Mouse (Mus musculus) myocyte (in vitro differentiated cells): ENCODE measurements at regions not wholly inside any gene's neighbourhood (a gene's known extent, or its start where the extent isn't known, plus 50 kb on each side); places are given as distances from the start of the nearest gene placed in this dataset.

Experiments used
- H3K27me3 ChIP-seq: one replicate; pipeline ENCODE4 v1.6.1; 2011; ENCODE audit not compliant: control insufficient read depth, insufficient read depth, insufficient read length
- H3K36me3 ChIP-seq: one replicate; pipeline ENCODE4 v1.6.1; 2011; ENCODE audit not compliant: control insufficient read depth, insufficient read depth
- H3K4me2 ChIP-seq: one replicate; pipeline ENCODE4 v1.6.1; 2011; ENCODE audit warnings: low read depth, control low read depth
- H3K4me3 ChIP-seq: one replicate; pipeline ENCODE4 v1.5.1; 2011; ENCODE audit warnings: mild to moderate bottlenecking, control low read depth, moderate library complexity
- H3K79me2 ChIP-seq: one replicate; pipeline ENCODE4 v1.6.1; 2011; ENCODE audit not compliant: control insufficient read depth, insufficient read depth
- H3ac ChIP-seq: one replicate; pipeline ENCODE4 v1.6.1; 2011; ENCODE audit not compliant: control insufficient read depth, insufficient read length
- CEBPB ChIP-seq: IDR thresholded peaks from 2 replicates; pipeline ENCODE4 v1.6.1; 2011; ENCODE audit warnings: mild to moderate bottlenecking, moderate library complexity; ENCODE audit not compliant: poor library complexity, insufficient read depth, severe bottlenecking
- E2F4 ChIP-seq: IDR thresholded peaks from one replicate; pipeline ENCODE4 v1.6.1; 2011; ENCODE audit warnings: mild to moderate bottlenecking, control low read depth, moderate library complexity; ENCODE audit not compliant: insufficient read depth
- MAX ChIP-seq: IDR thresholded peaks from one replicate; pipeline ENCODE4 v1.6.1; 2011; ENCODE audit warnings: low read depth, mild to moderate bottlenecking, control low read depth
- MYOD1 ChIP-seq, 3 experiments: IDR thresholded peaks; one replicate each; pipeline ENCODE4 v1.6.1; 2011; ENCODE audit warnings: control low read depth in 2 of 3, low read depth in 2 of 3, mild to moderate bottlenecking in 2 of 3, moderate library complexity in 1 of 3; ENCODE audit not compliant: insufficient read length in 2 of 3, control insufficient read depth in 1 of 3
- MYOG ChIP-seq, 3 experiments: IDR thresholded peaks; one replicate each; pipeline ENCODE4 v1.6.1; 2011; ENCODE audit warnings: control low read depth in 2 of 3, low read depth in 2 of 3, mild to moderate bottlenecking in 2 of 3; ENCODE audit not compliant: insufficient read length in 2 of 3, control insufficient read depth in 1 of 3, insufficient read depth in 1 of 3
- POLR2A ChIP-seq: IDR thresholded peaks from one replicate; pipeline ENCODE4 v1.6.1; 2011; ENCODE audit warnings: low read depth, mild to moderate bottlenecking, control low read depth, moderate library complexity; ENCODE audit not compliant: insufficient read length
- POLR2AphosphoS2 ChIP-seq: IDR thresholded peaks from one replicate; pipeline ENCODE4 v1.6.1; 2011; ENCODE audit warnings: low read depth, control low read depth; ENCODE audit not compliant: insufficient read length
- REST ChIP-seq: IDR thresholded peaks from one replicate; pipeline ENCODE4 v1.6.1; 2011; ENCODE audit warnings: mild to moderate bottlenecking, control low read depth, moderate library complexity; ENCODE audit not compliant: insufficient read depth, insufficient read length
- SRF ChIP-seq: IDR thresholded peaks from one replicate; pipeline ENCODE4 v1.6.1; 2011; ENCODE audit warnings: low read depth; ENCODE audit not compliant: control insufficient read depth, insufficient read length
- TCF12 ChIP-seq: IDR thresholded peaks from one replicate; pipeline ENCODE4 v1.6.1; 2011; ENCODE audit warnings: mild to moderate bottlenecking, control low read depth; ENCODE audit not compliant: poor library complexity, insufficient read depth, severe bottlenecking
- TCF3 ChIP-seq: IDR thresholded peaks from one replicate; pipeline ENCODE4 v1.6.1; 2011; ENCODE audit warnings: low read depth, control low read depth; ENCODE audit not compliant: insufficient read length
- USF1 ChIP-seq: IDR thresholded peaks from one replicate; pipeline ENCODE4 v1.6.1; 2011; ENCODE audit warnings: low read depth, mild to moderate bottlenecking, control low read depth, moderate library complexity

DNA sequence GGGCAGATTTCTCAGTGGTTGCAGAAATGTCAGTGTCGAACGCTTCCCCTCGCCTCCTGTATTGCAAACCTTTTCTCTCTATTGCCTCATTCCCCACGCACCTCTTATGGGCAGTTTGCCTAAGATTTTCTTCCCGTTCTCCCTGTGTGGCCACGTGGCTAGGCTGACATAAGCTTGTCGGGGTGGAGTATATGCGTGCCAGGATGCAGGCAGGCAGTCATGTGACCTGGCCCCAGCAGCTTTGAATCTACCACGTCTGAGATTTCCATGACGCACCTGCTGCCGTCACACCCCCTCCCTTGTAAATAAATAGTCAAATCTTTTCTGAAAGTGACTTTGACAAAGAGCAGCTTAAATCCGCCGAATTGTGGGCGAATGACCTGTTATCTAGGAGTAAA lies 147.1 kb upstream of the Jade1 start:
- no peaks in the 10 kb centered on the region for H3K36me3 ChIP-seq

DNA sequence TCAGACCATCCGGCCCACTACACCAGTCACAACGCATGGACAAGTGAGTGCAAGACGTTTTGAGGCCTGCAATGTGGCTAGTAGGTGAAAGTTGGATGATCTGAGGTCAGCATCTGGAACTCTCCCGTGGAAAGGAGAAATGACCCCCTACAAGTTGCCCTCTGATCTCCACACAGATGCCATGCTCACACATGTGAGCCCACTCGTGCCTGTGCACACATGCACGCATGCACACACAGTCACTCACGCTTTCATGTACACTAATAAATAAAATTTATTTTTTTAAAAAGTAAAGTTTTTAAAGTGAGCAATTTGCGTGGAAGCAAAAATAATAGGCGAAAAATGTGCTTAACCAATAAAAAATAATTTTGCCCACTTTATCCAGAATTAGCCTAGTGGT lies 147.5 kb upstream of the Jade1 start:
- no peaks in the 10 kb centered on the region for H3K79me2 ChIP-seq
- TF ChIP-seq MYOG (IDR thresholded peaks at IDR 0.05; ENCODE audit: control insufficient read depth in 1 of 3, insufficient read depth in 1 of 3, insufficient read length in 2 of 3, low read depth in 2 of 3), result no peak
- no peaks in the 10 kb centered on the region for H3K27me3 ChIP-seq
- no peaks in the 10 kb centered on the region for H3K36me3 ChIP-seq
- no peak overlapping the region for H3K4me2 ChIP-seq
- H3K4me3 ChIP-seq, result no peak overlapping the region
- no peak overlapping the region for H3ac ChIP-seq

More for the DNA sequence above, 147.1 kb upstream of the Jade1 start:
- Histone ChIP-seq H3K79me2 (no peaks in the 10 kb centered on the region), H3ac (no peak overlapping the region), H3K4me2 (peak overlapping the region; percentile 53), H3K27me3 (no peaks in the 10 kb centered on the region), H3K4me3 (no peak overlapping the region)
- TF ChIP-seq E2F4, result no peak
- TF ChIP-seq USF1, result peak; percentile 56
- TF ChIP-seq CEBPB, result peak; percentile 90; the same call in 1 of the 2 replicates

DNA sequence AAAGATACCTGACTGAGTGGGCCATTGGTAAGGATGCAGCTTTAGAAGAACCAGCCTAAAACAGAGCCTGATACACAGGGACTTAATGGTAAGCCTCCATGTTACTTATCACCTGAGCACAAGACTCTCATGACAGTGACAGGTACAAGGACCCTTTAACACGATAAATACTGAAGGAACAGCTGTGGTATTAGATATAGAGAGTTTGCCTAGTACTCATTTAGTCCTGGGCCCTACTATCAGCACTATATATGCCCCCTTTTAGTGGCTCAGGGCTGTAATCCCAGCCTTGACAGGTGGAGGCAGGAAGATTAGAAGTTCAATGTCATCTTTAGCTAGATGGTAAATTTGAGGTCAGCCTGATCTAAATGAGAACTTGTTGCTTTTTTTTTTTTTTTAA lies 148.0 kb upstream of the Jade1 start:
- H3K36me3 ChIP-seq, result no peaks in the 10 kb centered on the region
- no peak overlapping the region for H3ac ChIP-seq
- H3K4me3 ChIP-seq, result no peak overlapping the region
- TF ChIP-seq USF1 (no peak), MYOD1 (IDR thresholded peaks at IDR 0.05; ENCODE audit: control insufficient read depth in 1 of 3, insufficient read length in 2 of 3, low read depth in 2 of 3) (no peak)
- no peaks in the 10 kb centered on the region for H3K27me3 ChIP-seq
- H3K79me2 ChIP-seq, result no peaks in the 10 kb centered on the region
- H3K4me2 ChIP-seq, result no peak overlapping the region

DNA sequence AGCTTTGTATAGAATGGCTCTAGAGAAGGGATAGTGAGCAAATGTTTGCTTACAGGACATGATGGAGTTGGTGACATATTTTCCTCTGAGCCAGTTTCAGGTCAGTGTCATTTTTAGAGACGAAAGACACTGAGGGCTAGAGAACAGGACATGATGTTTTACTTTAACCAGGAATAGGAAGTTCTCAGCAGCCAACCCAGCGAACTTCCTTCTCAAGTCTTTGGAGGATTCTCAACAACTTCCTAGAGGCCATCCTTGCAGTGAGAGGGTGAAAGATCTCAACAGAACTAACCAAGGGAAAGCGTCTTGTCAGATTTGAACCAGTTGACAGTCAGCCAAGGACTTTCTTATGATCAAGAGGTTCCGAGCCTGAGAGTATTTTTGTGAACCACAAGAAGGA lies 153.7 kb upstream of the Jade1 start:
- H3K4me2 ChIP-seq, result no peak overlapping the region
- no peaks in the 10 kb centered on the region for H3K79me2 ChIP-seq
- no peaks in the 10 kb centered on the region for H3K36me3 ChIP-seq
- no peaks in the 10 kb centered on the region for H3K27me3 ChIP-seq
- H3ac ChIP-seq, result no peak overlapping the region
- no peak overlapping the region for H3K4me3 ChIP-seq
- TF ChIP-seq MAX (no peak), TCF3 (no peak), SRF (no peak), E2F4 (no peak), POLR2AphosphoS2 (no peak), REST (no peak), POLR2A (no peak), USF1 (no peak), TCF12 (no peak), MYOG (IDR thresholded peaks at IDR 0.05; ENCODE audit: control insufficient read depth in 1 of 3, insufficient read depth in 1 of 3, insufficient read length in 2 of 3, low read depth in 2 of 3) (no peak), CEBPB (no peak), MYOD1 (IDR thresholded peaks at IDR 0.05; ENCODE audit: control insufficient read depth in 1 of 3, insufficient read length in 2 of 3, low read depth in 2 of 3) (no peak)

DNA sequence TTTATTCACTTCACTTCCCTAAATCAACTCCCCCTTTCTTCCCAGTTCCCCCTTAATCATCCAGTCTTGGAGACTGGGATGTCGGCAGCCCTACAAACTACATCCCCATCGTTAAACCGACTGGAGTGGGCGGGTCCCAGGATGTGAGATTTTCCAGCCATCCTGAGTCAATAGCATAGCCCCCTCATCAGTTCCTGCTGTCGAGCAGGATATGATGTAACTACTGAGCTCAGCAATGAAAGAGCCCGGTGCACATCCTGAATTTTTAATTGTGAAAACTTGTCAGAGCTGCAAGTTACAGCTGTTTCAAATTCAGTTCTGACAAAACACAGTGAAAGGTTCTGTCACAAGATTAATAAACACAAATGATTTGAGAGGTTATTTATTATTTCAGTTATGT lies 165.7 kb upstream of the Jade1 start:
- no peak for TF ChIP-seq SRF
- peak; percentile 83 for TF ChIP-seq CEBPB
- H3K36me3 ChIP-seq, result no peaks in the 10 kb centered on the region

DNA sequence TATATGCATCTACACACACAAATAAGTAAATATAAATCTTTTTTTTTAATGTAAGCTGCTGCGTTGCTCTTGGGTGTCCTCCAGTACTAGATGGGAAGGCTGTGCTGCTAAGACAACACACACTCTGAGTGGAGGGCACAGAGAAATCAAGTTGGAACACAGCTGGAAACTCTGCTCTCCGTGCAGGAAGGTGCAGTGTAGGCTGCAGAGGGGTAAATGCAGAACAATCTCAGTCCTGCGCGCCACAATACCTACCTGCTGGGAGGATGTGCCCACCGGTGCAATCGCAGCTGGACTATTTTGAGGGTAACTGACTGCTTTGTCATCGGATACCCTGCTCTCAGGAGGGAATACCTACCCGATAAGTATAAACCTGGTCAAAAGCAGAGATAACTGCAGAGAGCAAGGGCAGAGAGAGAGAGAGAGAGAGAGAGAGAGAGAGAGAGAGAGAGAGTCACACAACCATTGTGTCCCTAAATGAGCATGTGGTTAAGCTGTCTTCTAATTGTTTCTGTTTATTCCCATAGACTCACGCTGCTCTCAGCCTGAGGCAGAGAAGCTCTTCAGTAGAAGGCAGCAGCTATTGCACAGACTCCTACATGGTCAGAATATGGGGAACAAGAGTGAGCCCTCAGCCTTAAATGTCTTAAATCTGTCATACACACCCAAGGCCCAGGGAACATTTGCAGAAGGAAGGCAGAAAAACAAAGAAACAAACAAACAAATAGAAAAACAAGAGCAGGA lies 167.9 kb upstream of the Jade1 start:
- TF ChIP-seq POLR2A (no peak), E2F4 (no peak), MYOG (IDR thresholded peaks at IDR 0.05; ENCODE audit: control insufficient read depth in 1 of 3, insufficient read depth in 1 of 3, insufficient read length in 2 of 3, low read depth in 2 of 3) (no peak), TCF3 (no peak), SRF (no peak), REST (no peak), POLR2AphosphoS2 (no peak), TCF12 (no peak), MYOD1 (IDR thresholded peaks at IDR 0.05; ENCODE audit: control insufficient read depth in 1 of 3, insufficient read length in 2 of 3, low read depth in 2 of 3) (no peak), USF1 (no peak), CEBPB (no peak), MAX (no peak)

More for the DNA sequence above, 165.7 kb upstream of the Jade1 start:
- Histone ChIP-seq H3K4me2 (no peak overlapping the region), H3K27me3 (no peaks in the 10 kb centered on the region), H3K4me3 (no peak overlapping the region), H3K79me2 (no peaks in the 10 kb centered on the region), H3ac (no peak overlapping the region)

More for the DNA sequence above, 167.9 kb upstream of the Jade1 start:
- H3ac ChIP-seq, result no peak overlapping the region
- no peak overlapping the region for H3K4me3 ChIP-seq
- H3K36me3 ChIP-seq, result no peaks in the 10 kb centered on the region
- H3K4me2 ChIP-seq, result no peak overlapping the region
- H3K79me2 ChIP-seq, result no peaks in the 10 kb centered on the region
- no peaks in the 10 kb centered on the region for H3K27me3 ChIP-seq
